Mouse (Mus musculus) heart, embryonic 14.5 days (tissue): ENCODE data around the gene Tgm6. TPM values are rescaled to one million over a fixed set of nuclear protein-coding genes. Genes with fewer than 3 reads are reported as not detected.

ENCODE experiments used
- ATAC-seq: fragments of 200-750 bp; cut with Nextera tagmentation; 2 replicates; pipeline ENCODE4 v1.8.0; 2017; ENCODE audit warnings: low read depth, moderate TSS enrichment; ENCODE audit not compliant: insufficient number of reproducible peaks, insufficient read depth, low FRiP score
- H3K27ac ChIP-seq, 2 experiments: fragments of 200-500 bp in 1 of 2; fragments of 300-500 bp in 1 of 2; sonication (generic) in 1 of 2; replicated peaks in 1 of 2; 2 replicates each; pipeline ENCODE4 v1.5.1; 2012 to 2014; ENCODE audit warnings: low read depth in 2 of 2, low read length in 2 of 2, control low read depth in 1 of 2, mild to moderate bottlenecking in 1 of 2, mixed read lengths in 1 of 2; ENCODE audit not compliant: control insufficient read depth in 1 of 2, insufficient read depth in 1 of 2
- H3K27me3 ChIP-seq: fragments of 300-500 bp; sonication (generic); 2 replicates; pipeline ENCODE4 v1.6.1; 2014; ENCODE audit warnings: mild to moderate bottlenecking, low read length, control low read depth; ENCODE audit not compliant: control insufficient read depth, insufficient read depth
- H3K36me3 ChIP-seq: fragments of 300-500 bp; sonication (generic); 2 replicates; pipeline ENCODE4 v1.6.1; 2014; ENCODE audit warnings: mild to moderate bottlenecking, control low read depth, low read length, mixed read lengths; ENCODE audit not compliant: control insufficient read depth, insufficient read depth
- H3K4me1 ChIP-seq, 2 experiments: fragments of 200-500 bp in 1 of 2; fragments of 300-500 bp in 1 of 2; sonication (generic) in 1 of 2; 2 replicates each; pipeline ENCODE4 v1.6.1; 2012 to 2014; ENCODE audit warnings: low read length in 2 of 2, control low read depth in 1 of 2, mixed read lengths in 1 of 2; ENCODE audit not compliant: control insufficient read depth in 2 of 2, insufficient read depth in 2 of 2
- H3K4me2 ChIP-seq: fragments of 300-500 bp; sonication (generic); 2 replicates; pipeline ENCODE4 v1.6.1; 2014; ENCODE audit warnings: mild to moderate bottlenecking, low read length
- H3K4me3 ChIP-seq, 2 experiments: fragments of 200-500 bp in 1 of 2; fragments of 300-500 bp in 1 of 2; sonication (generic) in 1 of 2; 2 replicates each; pipeline ENCODE4 v1.5.1; 2012 to 2014; ENCODE audit warnings: low read length in 2 of 2, mild to moderate bottlenecking in 2 of 2, control low read depth in 1 of 2, low read depth in 1 of 2, moderate library complexity in 1 of 2; ENCODE audit not compliant: control insufficient read depth in 1 of 2, insufficient read depth in 1 of 2
- H3K9ac ChIP-seq: fragments of 300-500 bp; sonication (generic); 2 replicates; pipeline ENCODE4 v1.6.1; 2014; ENCODE audit warnings: mild to moderate bottlenecking, low read length
- H3K9me3 ChIP-seq: fragments of 300-500 bp; sonication (generic); 2 replicates; pipeline ENCODE4 v1.6.1; 2016; ENCODE audit warnings: low read length, control low read depth; ENCODE audit not compliant: control insufficient read depth
- WGBS: fragments of 180-500 bp; shearing (Covaris S2); extraction: QIAGEN DNeasy Blood & Tissue Kit; methylation state at CpG from one replicate; pipeline ENCODE4 v1.1.7; 2014; 5-methylcytosine and 5-hydroxymethylcytosine counted together
- polyA plus RNA-seq: library from polyadenylated mRNA; unstranded; fragments of >200 nt; fragmentation: Nextera tagmentation; extraction: Ambion mirVana; gene quantifications from 2 replicates; pipeline ENCODE4 v1.2.1, GENCODE M21; 2014

Tgm6 gene
- polyA plus RNA-seq, 1 experiment from 2014 or later: not detected

GRCm38 (mm10) chr2:130129687-130130086 lies 17.5 kb downstream of the Tgm6 start:
- Histone ChIP-seq H3K4me2 (no peak overlapping the region), H3K9me3 (no peaks in the 10 kb centered on the region), H3K4me1 (no peaks in the 10 kb centered on the region), H3K36me3 (no peaks in the 10 kb centered on the region), H3K27ac (no peak overlapping the region), H3K9ac (no peak overlapping the region), H3K27me3 (no peaks in the 10 kb centered on the region), H3K4me3 (no peak overlapping the region)
- no peak for ATAC-seq
- WGBS: 61% methylated on average over 1 of the region's 1 CpGs

GRCm38 (mm10) chr2:130143011-130143410 lies 30.8 kb downstream of the Tgm6 start:
- no peak overlapping the region for H3K9ac ChIP-seq
- ATAC-seq: no peak
- WGBS: 89% methylated on average over 8 of the region's 8 CpGs

GRCm38 (mm10) chr2:130144703-130145324 lies 32.6 kb downstream of the Tgm6 start:
- WGBS: 72% methylated on average over 23 of the region's 23 CpGs
- Histone ChIP-seq H3K27me3 (no peaks in the 10 kb centered on the region), H3K27ac (no peak overlapping the region), H3K36me3 (no peaks in the 10 kb centered on the region), H3K4me3 (no peak overlapping the region), H3K4me2 (no peak overlapping the region), H3K9ac (no peak overlapping the region), H3K9me3 (no peaks in the 10 kb centered on the region), H3K4me1 (no peaks in the 10 kb centered on the region)
- ATAC-seq: no peak

More at GRCm38 (mm10) chr2:130143011-130143410, 30.8 kb downstream of the Tgm6 start:
- H3K4me1 ChIP-seq: no peaks in the 10 kb centered on the region
- no peak overlapping the region for H3K4me2 ChIP-seq
- H3K27ac ChIP-seq: no peak overlapping the region
- no peak overlapping the region for H3K4me3 ChIP-seq
- H3K36me3 ChIP-seq: no peaks in the 10 kb centered on the region
- H3K9me3 ChIP-seq: no peaks in the 10 kb centered on the region
- no peaks in the 10 kb centered on the region for H3K27me3 ChIP-seq

- Histone ChIP-seq H3K27me3 (no peaks in the 10 kb centered on the region), H3K4me1 (no peaks in the 10 kb centered on the region), H3K36me3 (no peaks in the 10 kb centered on the region), H3K27ac (no peak overlapping the region), H3K4me2 (no peak overlapping the region), H3K9me3 (no peaks in the 10 kb centered on the region), H3K4me3 (no peak overlapping the region), H3K9ac (no peak overlapping the region)
- no peak for ATAC-seq
- 78% methylated on average over 5 of the region's 5 CpGs for WGBS
Measured at GRCm38 (mm10) chr2:130146089-130146668, 34.0 kb downstream of the Tgm6 start.

DNA sequence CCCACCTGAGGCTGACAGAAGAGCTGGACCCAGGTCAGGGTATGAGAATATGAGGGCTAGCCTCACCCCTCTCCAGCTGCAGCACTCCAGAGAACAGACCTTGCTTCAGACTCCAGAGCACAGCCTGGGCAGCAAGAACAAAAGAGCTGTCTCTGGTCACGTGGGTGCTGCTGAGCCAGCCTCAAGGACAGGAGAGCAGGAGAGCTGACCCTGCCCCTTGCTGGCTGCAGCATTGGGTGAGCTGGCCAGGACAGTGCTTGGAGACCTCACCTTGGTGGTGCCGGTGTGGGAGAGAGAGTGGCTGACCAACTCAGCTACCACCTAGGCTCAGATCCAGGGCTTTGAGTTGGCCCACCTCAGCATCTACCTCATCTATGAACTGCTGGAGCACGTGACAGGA lies 43.0 kb downstream of the Tgm6 start:
- 75% methylated on average over 3 of the region's 3 CpGs for WGBS
- H3K27me3 ChIP-seq: no peaks in the 10 kb centered on the region
- no peak for ATAC-seq
- H3K4me3 ChIP-seq: no peak overlapping the region
- no peaks in the 10 kb centered on the region for H3K9me3 ChIP-seq
- H3K4me1 ChIP-seq: no peaks in the 10 kb centered on the region
- H3K27ac ChIP-seq: no peak overlapping the region
- H3K36me3 ChIP-seq: no peaks in the 10 kb centered on the region
- H3K9ac ChIP-seq: no peak overlapping the region
- H3K4me2 ChIP-seq: no peak overlapping the region

DNA sequence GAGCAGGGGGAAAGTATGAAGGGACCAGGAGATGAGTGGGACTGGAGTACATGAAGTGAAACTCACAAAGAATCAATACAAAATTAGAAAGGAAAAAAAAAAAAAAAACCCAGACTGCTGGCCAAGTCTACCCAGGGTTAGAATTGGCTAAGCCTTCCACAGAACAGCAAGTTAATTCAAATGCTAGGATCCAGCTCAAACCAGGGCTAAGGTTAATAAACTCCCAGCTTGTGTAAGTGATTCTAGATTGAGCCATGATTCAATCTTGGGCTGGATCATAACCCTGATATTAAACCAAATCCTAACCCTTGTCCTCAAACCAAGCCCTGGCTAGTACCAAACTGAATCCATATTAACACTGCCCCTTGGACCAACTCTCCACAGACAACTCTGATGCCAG lies 43.6 kb downstream of the Tgm6 start:
- Histone ChIP-seq H3K36me3 (no peaks in the 10 kb centered on the region), H3K4me1 (no peaks in the 10 kb centered on the region), H3K9me3 (no peaks in the 10 kb centered on the region), H3K27ac (no peak overlapping the region), H3K4me2 (no peak overlapping the region), H3K4me3 (no peak overlapping the region), H3K9ac (no peak overlapping the region), H3K27me3 (no peaks in the 10 kb centered on the region)
- no peak for ATAC-seq

DNA sequence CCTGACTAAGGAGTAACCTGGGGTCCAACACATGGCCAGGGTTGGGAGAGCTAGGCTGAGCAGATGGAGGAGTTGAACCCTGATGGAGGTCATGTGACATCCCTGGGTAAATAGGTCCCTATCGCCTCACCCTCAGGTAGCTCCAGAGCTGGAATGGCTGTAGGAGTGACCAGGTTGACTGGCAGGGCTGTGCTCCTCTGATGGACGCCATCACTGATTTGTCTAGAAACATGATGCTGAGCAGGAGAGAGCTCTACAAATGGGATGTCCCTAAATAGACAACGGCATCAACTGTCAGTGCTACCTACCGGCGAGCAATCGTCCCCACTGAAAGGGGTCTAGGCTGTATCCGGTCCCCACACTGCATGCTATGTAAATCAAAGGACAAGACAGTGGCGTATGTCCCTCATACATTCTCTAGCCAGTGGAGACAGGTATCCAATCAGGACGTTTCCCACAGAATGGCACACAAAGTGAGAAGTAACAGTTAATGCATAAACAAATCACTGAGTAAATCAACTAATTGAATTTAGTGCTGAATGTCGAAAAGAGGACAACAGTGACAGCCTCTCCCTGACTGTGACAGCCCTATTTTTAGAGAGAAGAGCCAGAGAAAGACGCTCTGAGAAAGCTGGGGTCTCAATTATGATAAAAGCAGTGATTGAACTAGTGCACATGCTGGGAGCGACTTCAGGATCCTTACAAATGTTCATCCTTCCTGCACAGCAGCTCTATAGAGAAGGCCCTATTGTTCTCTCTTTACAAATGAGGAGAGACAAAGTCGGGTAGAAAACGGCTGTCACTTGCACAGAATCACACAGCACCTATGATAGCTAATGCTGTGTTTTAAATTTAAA lies 45.2 kb downstream of the Tgm6 start:
- no peaks in the 10 kb centered on the region for H3K9me3 ChIP-seq
- no peak for ATAC-seq
- H3K27ac ChIP-seq: no peak overlapping the region
- H3K27me3 ChIP-seq: no peaks in the 10 kb centered on the region
- H3K4me3 ChIP-seq: no peak overlapping the region
- no peak overlapping the region for H3K9ac ChIP-seq
- H3K4me1 ChIP-seq: no peaks in the 10 kb centered on the region
- no peak overlapping the region for H3K4me2 ChIP-seq
- H3K36me3 ChIP-seq: no peaks in the 10 kb centered on the region
- 64% methylated on average over 14 of the region's 14 CpGs for WGBS
